Mouse (Mus musculus) forebrain, embryonic 10.5 days (tissue): ENCODE results near the gene Smco3. TPM values are rescaled to one million over a fixed set of nuclear protein-coding genes. Genes with fewer than 3 reads are reported as not detected.
"Not testable (repeated sequence)": the region's sequence is repeated elsewhere in the genome, so short reads cannot be mapped to it uniquely, and the experiment has no call there.

Experiments used
- DNase-seq: peaks from one replicate; pipeline ENCODE4 v3.0.0-alpha.2; 2017; ENCODE audit warnings: low spot score; ENCODE audit errors: extremely low spot score
- H3K27ac ChIP-seq: fragments of 300-500 bp; sonication (generic); 2 replicates; pipeline ENCODE4 v1.5.1; 2016; ENCODE audit warnings: mild to moderate bottlenecking
- H3K27me3 ChIP-seq: fragments of 300-500 bp; sonication (generic); 2 replicates; pipeline ENCODE4 v1.6.1; 2016; ENCODE audit warnings: mild to moderate bottlenecking; ENCODE audit not compliant: poor library complexity, severe bottlenecking
- H3K36me3 ChIP-seq: fragments of 300-500 bp; sonication (generic); replicated peaks from 2 replicates; pipeline ENCODE4 v1.6.1; 2016; ENCODE audit warnings: mild to moderate bottlenecking, moderate library complexity
- H3K4me1 ChIP-seq: fragments of 300-500 bp; sonication (generic); 2 replicates; pipeline ENCODE4 v1.6.1; 2016
- H3K4me3 ChIP-seq: fragments of 300-500 bp; sonication (generic); 2 replicates; pipeline ENCODE4 v1.5.1; 2016; ENCODE audit warnings: mild to moderate bottlenecking, moderate library complexity
- H3K9me3 ChIP-seq: fragments of 300-500 bp; sonication (generic); 2 replicates; pipeline ENCODE4 v1.6.1; 2016; ENCODE audit warnings: mild to moderate bottlenecking, moderate library complexity
- WGBS: fragments of 180-500 bp; shearing (Covaris S2); methylation state at CpG from one replicate; pipeline ENCODE4 v1.1.7; 2016; 5-methylcytosine and 5-hydroxymethylcytosine counted together
- polyA plus RNA-seq: library from polyadenylated mRNA; unstranded; fragments of >200 nt; fragmentation: Nextera tagmentation; extraction: Ambion mirVana; gene quantifications from 2 replicates; pipeline ENCODE4 v1.2.1, GENCODE M21; 2016

Gene Smco3
- polyA plus RNA-seq, 1 experiment from 2014 or later, result not detected

DNA sequence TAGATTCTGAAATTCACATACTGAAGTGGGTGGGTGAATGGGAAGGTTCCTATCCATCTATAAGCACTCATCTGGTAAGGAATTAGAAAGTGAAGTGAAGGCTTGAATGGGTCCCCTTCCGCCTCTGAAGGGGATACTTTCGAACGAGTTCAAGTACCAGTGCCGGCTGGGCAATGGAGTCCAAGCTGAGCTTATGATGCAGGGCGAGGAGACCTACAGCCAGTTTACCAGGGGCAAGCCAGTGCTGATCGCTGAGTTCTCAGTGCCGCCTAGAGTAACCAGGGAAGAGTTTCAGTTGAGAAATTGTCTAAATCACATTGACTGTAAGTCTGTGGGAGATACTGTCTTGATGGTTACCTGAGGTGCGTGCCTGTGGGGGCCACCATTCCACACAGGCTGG is 34.5 kb downstream of the Smco3 start:
- DNase-seq, result no peak
- Histone ChIP-seq H3K27ac (no peak overlapping the region), H3K9me3 (no peaks in the 10 kb centered on the region), H3K4me1 (peaks cover 16% of the 10 kb centered on the region), H3K36me3 (no peaks in the 10 kb centered on the region), H3K27me3 (peaks cover 4% of the 10 kb centered on the region; the same call in 1 of the 2 replicates), H3K4me3 (no peak overlapping the region)
- WGBS, result 90% methylated on average over 8 of the region's 8 CpGs

GRCm38 (mm10) chr6:136797874-136798693 is 37.2 kb downstream of the Smco3 start:
- not testable (repeated sequence) for H3K36me3 ChIP-seq, H3K9me3 ChIP-seq, H3K4me3 ChIP-seq, DNase-seq, H3K27ac ChIP-seq
- H3K4me1 ChIP-seq, result peaks cover 18% of the 10 kb centered on the region
- H3K27me3 ChIP-seq, result peaks cover 17% of the 10 kb centered on the region
- 80% methylated on average over 3 of the region's 3 CpGs for WGBS

DNA sequence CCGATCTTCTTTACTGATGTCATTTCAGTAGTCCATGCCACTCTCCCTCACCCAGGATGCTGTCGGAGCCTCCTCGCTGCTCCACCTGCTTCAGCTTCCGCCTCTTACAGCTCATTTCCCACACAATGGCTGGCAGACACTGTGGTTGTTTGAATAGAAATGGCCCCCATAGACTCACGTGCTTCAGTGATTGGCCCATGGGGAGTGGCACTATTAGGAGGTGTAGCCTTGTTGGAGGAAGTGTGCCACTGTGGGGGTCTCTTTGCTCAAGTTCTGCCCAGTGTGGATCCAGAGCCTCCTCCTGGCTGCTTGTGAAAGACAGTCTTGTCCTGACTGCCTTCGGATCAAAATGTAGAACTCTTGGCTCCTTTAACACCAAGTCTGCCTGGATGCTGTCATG is 39.4 kb downstream of the Smco3 start:
- no peak for DNase-seq
- H3K27me3 ChIP-seq, result peaks cover 29% of the 10 kb centered on the region
- 61% methylated on average over 6 of the region's 6 CpGs for WGBS
- H3K27ac ChIP-seq, result no peak overlapping the region
- H3K9me3 ChIP-seq, result no peaks in the 10 kb centered on the region
- H3K4me3 ChIP-seq, result no peak overlapping the region
- H3K4me1 ChIP-seq, result peaks cover 17% of the 10 kb centered on the region
- H3K36me3 ChIP-seq, result no peaks in the 10 kb centered on the region

DNA sequence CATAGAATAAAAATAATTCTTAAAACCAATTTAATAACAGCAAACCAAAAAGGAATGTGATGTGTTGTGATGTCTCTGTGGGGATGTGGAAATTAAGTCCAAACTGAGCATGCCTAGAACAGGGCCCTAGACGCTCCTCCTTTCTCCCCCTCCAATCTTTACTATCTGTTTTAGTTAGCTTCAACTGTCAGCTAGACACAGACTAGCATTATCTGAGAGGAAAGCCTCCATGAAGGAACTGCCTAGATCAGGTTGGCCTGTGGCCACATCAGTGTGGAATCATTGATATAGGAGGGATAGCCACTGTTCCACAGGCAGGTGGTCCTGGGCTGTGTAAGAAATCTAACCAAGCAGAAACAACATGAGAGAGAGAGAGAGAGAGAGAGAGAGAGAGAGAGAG is 40.1 kb downstream of the Smco3 start:
- 52% methylated on average over 1 of the region's 1 CpGs for WGBS
- DNase-seq, result no peak
- peaks cover 29% of the 10 kb centered on the region for H3K27me3 ChIP-seq
- no peak overlapping the region for H3K27ac ChIP-seq
- H3K36me3 ChIP-seq, result no peaks in the 10 kb centered on the region
- no peak overlapping the region for H3K4me3 ChIP-seq
- H3K9me3 ChIP-seq, result no peaks in the 10 kb centered on the region
- peaks cover 17% of the 10 kb centered on the region for H3K4me1 ChIP-seq

DNA sequence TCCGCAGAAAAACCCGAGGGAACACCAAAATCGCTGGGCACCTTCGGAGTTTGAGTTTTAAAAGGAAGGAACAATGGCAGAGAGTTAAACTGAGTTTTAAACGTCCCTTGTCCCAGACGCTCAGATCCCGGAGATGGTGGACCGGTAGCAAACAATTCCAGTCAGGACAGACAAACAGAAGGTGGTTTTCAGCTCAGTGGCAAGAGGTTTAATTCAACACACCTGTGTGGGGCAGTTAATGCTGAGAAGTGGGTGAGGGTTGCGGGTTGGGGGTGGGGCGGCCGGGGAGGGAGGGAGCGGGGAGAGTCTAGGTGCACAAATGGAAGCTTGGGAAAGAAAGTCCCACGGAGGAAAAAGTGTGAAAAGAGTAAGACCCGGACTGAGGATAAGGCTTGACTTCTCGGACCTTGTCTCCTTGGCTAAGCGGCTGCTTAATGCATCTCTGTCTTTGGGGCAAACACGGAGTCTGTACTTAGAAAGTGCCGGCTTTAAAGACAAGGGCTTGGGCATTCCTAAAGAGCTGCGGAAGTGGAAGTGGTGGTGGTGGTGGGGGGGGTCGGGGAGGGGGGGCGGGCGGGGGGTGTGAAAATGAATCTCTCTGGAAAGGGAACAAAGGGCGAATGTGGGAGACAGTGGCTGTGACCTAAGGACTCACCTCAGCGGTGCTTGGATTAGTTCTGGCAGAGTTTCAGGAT is 41.3 kb downstream of the Smco3 start:
- H3K27ac ChIP-seq, result peak overlapping the region; percentile 48

DNA sequence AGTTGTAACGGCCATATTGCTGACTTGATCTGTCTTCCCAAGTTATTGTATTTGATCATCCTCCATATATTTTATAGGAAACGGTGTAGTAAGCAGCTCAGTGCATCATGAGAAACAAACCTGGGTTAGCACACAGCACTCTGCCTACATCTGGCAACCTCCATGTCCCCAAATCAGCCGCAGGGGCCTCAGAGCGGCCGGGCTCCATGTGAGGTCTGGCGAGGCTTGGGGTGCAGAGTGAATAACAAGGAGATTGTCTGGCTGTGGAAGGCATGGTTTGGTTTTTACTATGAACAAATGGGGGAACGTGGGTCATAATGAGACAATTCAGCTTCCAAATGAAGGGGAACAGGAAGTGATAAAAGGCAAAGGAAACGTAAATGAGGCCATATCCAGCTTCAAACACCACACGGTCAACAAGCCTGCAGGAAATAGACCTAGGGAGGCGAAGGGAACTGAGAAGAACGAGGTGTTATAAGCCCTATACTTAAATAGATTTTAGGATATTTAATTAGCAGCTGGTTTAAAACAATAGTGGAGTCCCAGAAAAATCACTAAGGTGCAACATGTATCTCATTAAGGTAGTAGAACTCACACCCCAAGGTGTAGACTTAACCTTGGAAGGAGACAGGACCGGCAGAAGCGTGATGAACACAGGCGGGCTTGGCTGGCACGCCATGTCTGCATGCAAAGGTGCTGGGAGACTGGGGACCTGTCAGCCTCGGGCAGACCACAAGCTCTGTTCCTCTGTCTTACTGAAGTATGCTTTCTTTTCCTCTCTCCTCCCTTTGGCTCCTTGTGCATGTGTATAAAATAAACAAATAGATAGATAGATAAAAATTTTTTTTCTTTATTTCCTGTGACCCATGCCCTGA is 42.1 kb downstream of the Smco3 start:
- Histone ChIP-seq H3K36me3 (no peaks in the 10 kb centered on the region), H3K4me1 (peaks cover 17% of the 10 kb centered on the region), H3K4me3 (peak overlapping the region; percentile 54), H3K9me3 (no peaks in the 10 kb centered on the region), H3K27me3 (peaks cover 29% of the 10 kb centered on the region), H3K27ac (peak overlapping the region; percentile 48; the same call in 1 of the 2 replicates)
- DNase-seq, result no peak
- WGBS, result 28% methylated on average over 16 of the region's 16 CpGs

More for the DNA sequence above, 41.3 kb downstream of the Smco3 start:
- DNase-seq, result no peak
- WGBS, result under 1% methylated on average over 24 of the region's 24 CpGs
- Histone ChIP-seq H3K9me3 (no peaks in the 10 kb centered on the region), H3K36me3 (no peaks in the 10 kb centered on the region), H3K4me1 (peaks cover 17% of the 10 kb centered on the region), H3K27me3 (peaks cover 29% of the 10 kb centered on the region), H3K4me3 (peak overlapping the region; percentile 54)

- H3K4me3 ChIP-seq, result no peak overlapping the region
- H3K27ac ChIP-seq, result no peak overlapping the region
- peaks cover 23% of the 10 kb centered on the region for H3K27me3 ChIP-seq
- 78% methylated on average over 5 of the region's 5 CpGs for WGBS
- DNase-seq, result no peak
- H3K9me3 ChIP-seq, result no peaks in the 10 kb centered on the region
- peaks cover 17% of the 10 kb centered on the region for H3K4me1 ChIP-seq
- H3K36me3 ChIP-seq, result no peaks in the 10 kb centered on the region
Observed at GRCm38 (mm10) chr6:136789391-136789971, 45.8 kb downstream of the Smco3 start.

- 86% methylated on average over 9 of the region's 9 CpGs for WGBS
- Histone ChIP-seq H3K4me3 (no peak overlapping the region), H3K27me3 (no peaks in the 10 kb centered on the region), H3K36me3 (no peaks in the 10 kb centered on the region), H3K27ac (no peak overlapping the region), H3K9me3 (no peaks in the 10 kb centered on the region), H3K4me1 (no peaks in the 10 kb centered on the region)
- no peak for DNase-seq
Observed at GRCm38 (mm10) chr6:136782761-136783160, 52.5 kb downstream of the Smco3 start.

DNA sequence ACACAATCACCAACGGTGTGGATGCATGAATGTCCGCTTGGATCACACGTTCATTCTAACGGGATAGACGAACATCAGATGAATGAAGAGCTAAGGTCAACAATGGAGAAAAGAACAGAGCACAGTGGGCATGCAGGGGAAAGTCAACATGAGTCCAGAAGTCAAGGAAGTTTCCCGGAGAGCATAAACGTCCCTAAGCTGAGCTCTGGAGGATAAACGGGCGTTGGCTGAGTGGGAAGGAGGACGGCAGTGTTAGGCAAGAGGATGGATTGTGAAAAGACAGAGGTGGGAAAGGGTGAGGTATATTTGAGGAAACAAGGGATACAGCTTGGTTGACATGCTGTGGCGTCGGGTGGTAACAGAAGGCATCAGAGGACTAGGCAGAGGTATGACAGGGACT is 53.1 kb downstream of the Smco3 start:
- Histone ChIP-seq H3K4me3 (no peak overlapping the region), H3K9me3 (no peaks in the 10 kb centered on the region), H3K27me3 (no peaks in the 10 kb centered on the region), H3K36me3 (no peaks in the 10 kb centered on the region), H3K4me1 (no peaks in the 10 kb centered on the region), H3K27ac (no peak overlapping the region)
- DNase-seq, result no peak
- 89% methylated on average over 12 of the region's 12 CpGs for WGBS

- WGBS, result 82% methylated on average over 20 of the region's 20 CpGs
Observed at GRCm38 (mm10) chr6:136781377-136781986, 53.8 kb downstream of the Smco3 start, which contains the start of gene Gucy2c. Gene Gucy2c (minus strand): TSS chr6:136781765.

More at GRCm38 (mm10) chr6:136781377-136781986, 53.8 kb downstream of the Smco3 start, which contains the start of gene Gucy2c:
- H3K4me1 ChIP-seq, result no peaks in the 10 kb centered on the region
- no peaks in the 10 kb centered on the region for H3K27me3 ChIP-seq
- no peak within 1 kb of the TSS for H3K4me3 ChIP-seq
- H3K36me3 ChIP-seq, result no peaks in the 10 kb centered on the region
- H3K27ac ChIP-seq, result no peak within 1 kb of the TSS
- H3K9me3 ChIP-seq, result no peaks in the 10 kb centered on the region
- no peak for DNase-seq
